Mouse (Mus musculus) NIH3T3 (cell line): ENCODE data around the gene Gm21294.
"Not testable (repeated sequence)": the region's sequence is repeated elsewhere in the genome, so short reads cannot be mapped to it uniquely, and the experiment has no call there.

Experiments
- DNase-seq: peaks from one replicate; pipeline ENCODE4 v3.0.0-alpha.2; 2012; ENCODE audit warnings: low read depth

The Gm21294 gene

DNA sequence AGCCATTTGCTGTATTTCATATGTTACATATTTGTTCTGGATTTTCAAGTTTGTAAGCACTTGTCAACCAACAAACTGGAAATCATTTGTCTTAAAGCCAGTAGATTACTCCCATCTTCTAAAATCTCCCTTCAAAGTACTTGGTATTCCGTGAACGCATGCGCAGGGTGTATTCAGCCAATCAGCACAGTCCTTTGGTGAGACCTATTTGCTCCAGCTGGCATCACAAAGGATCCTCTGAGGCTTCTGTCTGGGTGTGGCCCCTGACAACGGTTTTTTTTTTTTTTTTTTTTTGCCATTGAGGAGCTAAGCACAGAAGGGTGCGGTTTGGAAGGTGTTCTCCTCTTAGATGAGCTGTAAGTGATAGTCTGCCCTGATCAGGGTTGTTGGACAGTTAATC lies at the start of gene Gm21294:
TSS of gene Gm21294 (plus strand) at position 301 of the 400 bp plus-strand sequence.
- DNase-seq = not testable (repeated sequence)

DNA sequence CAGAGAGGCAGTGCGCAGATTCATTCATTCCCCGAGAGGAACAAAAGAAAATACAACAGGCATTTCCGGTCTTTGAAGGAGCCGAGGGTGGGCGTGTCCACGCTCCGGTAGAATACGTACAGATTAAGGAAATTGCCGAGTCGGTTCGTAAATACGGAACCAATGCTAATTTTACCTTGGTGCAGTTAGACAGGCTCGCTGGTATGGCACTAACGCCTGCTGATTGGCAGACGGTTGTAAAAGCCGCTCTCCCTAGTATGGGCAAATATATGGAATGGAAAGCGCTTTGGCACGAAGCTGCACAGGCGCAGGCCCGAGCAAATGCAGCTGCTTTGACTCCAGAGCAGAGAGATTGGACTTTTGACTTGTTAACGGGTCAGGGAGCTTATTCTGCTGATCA lies 73.6 kb downstream of the Gm21294 start:
- not testable (repeated sequence) for DNase-seq
